Mouse (Mus musculus) CD4-positive, CD25-positive, alpha-beta regulatory T cell, adult 2 months (primary cell): ENCODE data around the gene Mycbp.

Source experiments
- DNase-seq: peaks from one replicate; pipeline ENCODE4 v3.0.0-alpha.2; 2012; ENCODE audit warnings: low read depth, low spot score

Gene Mycbp

DNA sequence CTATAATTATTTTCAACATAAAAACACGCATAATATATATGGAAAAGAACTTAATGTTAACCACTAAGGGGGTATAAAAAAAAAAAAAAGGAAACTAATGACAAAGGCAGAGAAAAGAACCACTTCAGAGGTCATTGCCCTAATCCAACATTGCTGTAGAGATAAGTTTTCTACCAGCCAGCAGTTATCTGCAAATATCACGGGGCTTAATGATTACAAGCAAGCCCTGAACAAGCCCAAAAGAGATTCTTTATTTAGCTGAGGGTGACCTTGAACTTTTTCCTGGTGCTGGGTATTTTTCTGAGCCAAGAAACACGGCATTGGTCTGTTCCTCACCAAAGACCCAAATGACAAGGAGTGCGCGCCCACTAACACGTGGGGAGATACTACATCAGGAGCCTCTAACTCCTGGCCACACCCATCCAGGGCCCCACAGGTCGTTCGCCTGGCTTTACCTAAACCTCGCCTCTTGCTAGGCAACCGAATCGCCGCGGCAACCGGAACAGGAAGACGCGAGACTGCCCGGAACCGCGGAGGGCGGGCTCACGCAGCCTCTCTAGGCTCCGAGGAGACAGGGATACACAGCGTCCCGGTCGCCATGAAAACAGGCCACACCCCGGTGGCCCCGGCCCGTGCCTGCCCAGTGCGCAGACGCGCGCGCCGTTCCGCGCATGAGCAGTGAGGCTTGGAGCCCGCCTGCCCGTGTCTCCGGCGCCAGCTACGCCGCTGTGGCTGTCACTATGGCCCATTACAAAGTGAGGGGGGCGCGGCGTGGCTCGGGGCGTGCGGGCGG, at the start of gene Mycbp:
Gene Mycbp (plus strand): TSS at position 500 of the 793 bp plus-strand sequence.
- peak; percentile 99 for DNase-seq

GRCm38 (mm10) chr4:123856888-123857287, 47.7 kb upstream of the Mycbp start:
- no peak for DNase-seq

- no peak for DNase-seq
These were observed 46.5 kb upstream of the Mycbp start for GRCm38 (mm10) chr4:123858090-123858489.

DNA sequence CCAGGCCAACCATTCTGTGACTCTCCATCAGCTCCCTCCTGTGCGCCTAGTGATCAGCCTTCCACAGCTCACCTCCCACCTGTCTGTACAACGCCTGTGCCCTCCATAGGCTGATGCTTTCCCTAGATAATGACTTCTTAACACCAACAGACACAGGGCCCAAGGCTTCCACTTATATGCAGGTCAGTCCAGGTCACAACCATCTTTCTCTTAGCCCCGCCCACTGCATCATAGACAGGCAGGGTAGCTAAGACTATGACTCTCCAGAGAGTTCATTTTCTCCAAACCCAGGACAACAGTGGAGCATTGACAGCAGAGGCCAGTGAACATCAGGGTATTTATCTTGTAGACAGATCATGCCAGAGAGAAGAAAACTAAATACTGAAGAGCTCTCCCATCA, 45.3 kb upstream of the Mycbp start, which contains the start of gene 4933427I04Rik:
Gene 4933427I04Rik (plus strand): TSS at position 301 of the 400 bp plus-strand sequence.
- no peak for DNase-seq

- DNase-seq, result no peak
These were observed 44.8 kb upstream of the Mycbp start for GRCm38 (mm10) chr4:123859803-123860202.

GRCm38 (mm10) chr4:123860621-123861020, 44.0 kb upstream of the Mycbp start:
- no peak for DNase-seq

DNA sequence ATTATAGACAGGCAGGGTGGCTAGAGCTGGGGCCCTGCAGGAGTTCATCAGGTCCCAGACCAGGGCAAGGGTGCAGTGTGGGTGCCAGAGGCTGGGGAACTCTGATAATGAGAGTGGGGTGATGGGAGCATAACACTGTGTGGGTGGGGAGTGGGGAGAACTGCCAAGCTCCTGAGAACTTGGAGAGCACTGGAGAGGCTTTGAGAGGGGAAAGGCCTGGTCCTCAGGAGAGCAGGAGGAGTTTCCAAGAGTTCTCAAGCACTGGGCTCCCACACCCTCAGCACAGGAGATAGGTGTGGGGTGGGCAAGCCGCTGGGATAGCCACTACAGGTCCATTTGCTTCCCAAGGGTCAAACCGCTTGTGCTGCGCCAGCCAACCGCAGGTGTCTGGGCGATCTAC, 10.9 kb upstream of the Mycbp start:
- no peak for DNase-seq

GRCm38 (mm10) chr4:123894295-123894694, 10.3 kb upstream of the Mycbp start:
- DNase-seq, result no peak

DNA sequence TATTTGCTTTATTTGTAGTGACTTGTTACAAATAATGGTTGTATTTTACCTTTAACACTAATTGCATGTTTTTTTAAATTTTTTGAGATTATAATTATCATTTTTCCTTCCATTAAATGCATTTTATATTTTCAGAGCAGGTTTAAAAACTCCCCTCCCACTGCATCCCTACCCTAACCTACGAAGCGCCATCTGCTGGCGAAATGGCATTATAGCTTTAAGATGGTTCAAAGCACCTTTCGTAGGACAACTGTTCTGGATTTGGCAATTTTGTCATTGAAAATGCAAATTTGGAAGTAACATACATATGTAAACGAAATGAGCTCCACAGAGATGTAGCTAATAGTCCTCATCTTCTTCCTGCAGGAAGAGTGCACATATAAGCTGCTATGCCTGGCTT, 5.9 kb upstream of the Mycbp start:
- DNase-seq, result peak; percentile 77

- DNase-seq, result peak; percentile 6
These were observed 1.2 kb upstream of the Mycbp start for GRCm38 (mm10) chr4:123903432-123903831.

DNA sequence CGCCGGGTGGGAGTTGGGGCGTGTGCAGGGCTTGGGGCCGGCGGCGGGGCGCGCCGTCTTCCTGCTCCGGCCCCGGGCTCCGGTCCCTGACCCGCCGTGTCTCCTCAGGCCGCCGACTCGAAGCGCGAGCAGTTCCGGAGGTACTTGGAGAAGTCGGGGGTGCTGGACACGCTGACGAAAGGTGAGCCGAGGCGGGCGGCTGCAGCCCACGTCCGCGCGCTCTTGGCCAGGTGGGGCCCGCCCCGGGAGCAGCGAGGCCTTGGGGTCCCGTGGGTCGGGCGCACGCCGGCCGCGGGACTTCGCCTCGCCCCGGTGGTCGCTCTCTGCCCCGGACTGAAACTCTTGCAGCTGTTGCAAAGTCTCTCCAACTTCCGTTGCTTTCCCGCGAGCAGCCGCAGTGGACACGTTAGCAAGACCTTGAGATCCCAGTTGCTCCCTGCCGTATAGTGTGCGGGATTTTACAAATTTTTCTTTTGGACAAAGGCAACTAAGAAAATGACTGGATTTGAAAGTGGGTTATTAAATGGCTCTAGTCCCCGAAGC, 565 bp downstream of the Mycbp start:
- no peak for DNase-seq

GRCm38 (mm10) chr4:123911503-123911902, 6.9 kb downstream of the Mycbp start:
- no peak for DNase-seq

DNA sequence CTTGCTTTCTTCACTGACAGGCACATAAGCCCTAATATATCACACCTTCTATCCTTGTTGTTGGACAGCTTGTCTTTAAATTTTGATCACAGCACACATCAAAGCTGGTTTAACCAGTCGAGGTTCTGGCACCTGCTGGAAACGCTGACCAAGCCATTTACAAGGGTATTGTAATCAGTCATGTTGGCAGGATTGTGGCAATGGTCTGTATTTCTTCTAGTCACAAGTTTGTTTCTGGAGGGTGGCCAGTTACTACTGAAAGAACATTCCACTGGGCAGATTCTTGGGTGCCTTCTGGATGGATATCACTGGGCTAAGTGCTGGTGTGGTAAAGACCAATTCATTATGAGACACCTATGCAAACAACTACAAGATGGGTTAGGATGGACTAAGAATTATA, 7.8 kb downstream of the Mycbp start:
- DNase-seq, result no peak

DNA sequence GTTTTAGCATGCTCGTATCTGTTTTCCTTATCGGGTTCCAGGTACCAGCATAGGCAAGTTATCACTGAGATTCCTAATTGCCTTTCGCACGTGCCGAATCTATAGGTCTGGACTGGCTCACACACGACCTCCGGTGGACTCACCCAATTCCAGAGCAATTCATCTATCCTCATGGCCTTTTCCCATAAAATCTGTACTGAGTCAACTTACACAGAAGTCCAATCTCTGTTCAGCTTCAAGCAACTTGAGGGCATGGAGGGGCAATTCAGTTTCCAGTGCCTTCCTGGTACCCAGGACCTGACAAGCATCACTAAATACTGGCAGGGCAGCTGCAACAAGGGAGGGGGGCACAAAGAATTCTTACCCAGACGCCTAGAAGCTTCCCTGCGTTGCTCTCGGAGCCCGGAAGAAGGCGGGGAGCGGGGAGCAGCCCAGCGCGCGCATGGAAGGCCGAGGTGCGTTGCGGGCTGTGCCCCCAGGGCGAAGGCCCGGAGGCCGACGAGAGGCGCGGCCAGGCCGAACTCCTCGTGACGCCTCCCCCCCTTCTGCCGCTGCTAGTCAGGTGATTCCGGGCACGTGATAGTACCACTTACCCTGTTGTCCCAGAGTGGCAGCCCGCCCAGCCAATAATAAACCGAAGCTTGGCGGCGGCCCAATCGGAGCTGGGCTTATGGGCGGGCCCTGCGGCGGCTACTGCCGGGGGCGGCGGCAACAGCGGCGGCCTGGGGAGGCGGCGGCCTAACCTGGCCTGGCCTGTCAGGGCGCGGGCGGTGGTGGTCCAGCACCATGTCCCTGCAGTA, 12.3 kb downstream of the Mycbp start, which contains the start of gene Rragc:
Gene Rragc (plus strand): TSS at position 699 of the 800 bp plus-strand sequence.
- DNase-seq, result peak; percentile 97

- DNase-seq, result peak; percentile 42
These were observed 13.0 kb downstream of the Mycbp start, which contains the start of gene 4930535I16Rik for GRCm38 (mm10) chr4:123917548-123918140. Gene 4930535I16Rik, minus strand, starts transcription at chr4:123918022.

- no peak for DNase-seq
These were observed 14.2 kb downstream of the Mycbp start for GRCm38 (mm10) chr4:123918851-123919250.

GRCm38 (mm10) chr4:123921055-123921565, 16.5 kb downstream of the Mycbp start:
- no peak for DNase-seq

DNA sequence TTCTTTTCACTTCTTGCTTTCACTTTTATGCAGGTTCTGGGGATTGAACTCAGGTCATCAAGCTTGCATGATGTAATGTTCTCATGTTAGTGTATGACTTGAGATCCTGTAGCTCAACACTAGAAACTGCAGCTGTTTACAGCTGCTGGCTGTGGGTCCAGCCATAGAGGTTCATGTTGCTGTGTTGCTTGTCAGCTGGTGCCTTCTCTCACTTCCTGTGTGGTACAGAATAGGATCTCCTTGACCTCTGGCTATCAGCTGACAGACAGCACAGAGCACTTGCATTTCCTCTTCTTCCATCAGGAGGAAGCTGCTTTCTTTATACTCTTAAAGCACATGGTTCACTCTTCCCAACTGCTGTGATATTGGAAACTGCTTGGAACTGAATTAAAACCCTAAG, 23.3 kb downstream of the Mycbp start:
- no peak for DNase-seq

GRCm38 (mm10) chr4:123929994-123930393, 25.4 kb downstream of the Mycbp start:
- DNase-seq, result no peak

GRCm38 (mm10) chr4:123934306-123934705, 29.7 kb downstream of the Mycbp start:
- no peak for DNase-seq

- no peak for DNase-seq
These were observed 31.4 kb downstream of the Mycbp start for GRCm38 (mm10) chr4:123936059-123936458.

- peak; percentile 82 for DNase-seq
These were observed 35.2 kb downstream of the Mycbp start for GRCm38 (mm10) chr4:123939838-123940237.
